Mouse (Mus musculus) monocyte, adult 2 months (primary cell): Measurements from ENCODE around the gene Cbln4.

Source experiments
- DNase-seq, 2 experiments: peaks; one replicate each; pipeline ENCODE4 v3.0.0; 2022; ENCODE audit warnings: low spot score in 2 of 2, low read depth in 1 of 2

The Cbln4 gene

DNA sequence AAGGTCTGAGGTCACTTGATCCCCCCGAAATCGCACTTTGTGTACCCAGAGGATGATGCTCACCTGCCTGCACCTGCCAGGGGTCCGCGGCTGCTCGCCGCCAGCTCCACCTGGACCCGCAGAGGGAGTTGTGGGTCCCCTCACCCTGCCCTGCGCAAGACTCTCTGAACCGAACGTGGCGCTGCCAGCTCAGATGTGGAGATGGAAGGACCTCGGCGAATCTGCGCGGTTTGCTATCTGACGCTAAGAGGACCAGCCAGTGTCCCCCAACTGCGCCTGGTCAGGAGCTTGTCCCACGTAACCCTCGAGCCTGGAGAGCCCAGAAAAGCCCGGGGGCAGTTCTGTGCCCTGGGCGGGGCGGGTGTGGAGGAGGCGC is at the start of gene Cbln4:
Gene Cbln4, minus strand, starts transcription at position 232 of the 376 bp plus-strand sequence.
- DNase-seq: no peak

GRCm38 (mm10) chr2:172078596-172078995 is 35.3 kb upstream of the Cbln4 start:
- no peak for DNase-seq

DNA sequence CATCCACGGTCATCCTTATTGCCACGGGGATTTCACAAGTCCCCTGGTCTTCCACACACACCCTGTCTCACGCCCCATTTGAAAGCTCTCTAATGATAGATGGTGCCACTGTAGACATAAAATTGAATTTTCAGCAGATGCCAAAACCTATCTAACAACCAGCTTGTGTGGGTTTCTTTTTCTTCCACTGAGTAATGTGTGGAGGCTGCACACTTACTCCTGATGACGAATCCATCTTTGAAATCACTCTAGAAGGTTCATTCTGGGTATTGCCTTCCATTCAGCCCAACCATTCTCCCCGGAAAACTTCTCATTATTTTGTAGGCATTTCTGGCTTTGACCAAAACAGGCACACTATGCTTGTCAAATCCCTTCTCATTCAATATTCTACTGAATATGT is 33.0 kb upstream of the Cbln4 start:
- DNase-seq: no peak

GRCm38 (mm10) chr2:172062876-172063275 is 19.6 kb upstream of the Cbln4 start:
- DNase-seq: no peak

DNA sequence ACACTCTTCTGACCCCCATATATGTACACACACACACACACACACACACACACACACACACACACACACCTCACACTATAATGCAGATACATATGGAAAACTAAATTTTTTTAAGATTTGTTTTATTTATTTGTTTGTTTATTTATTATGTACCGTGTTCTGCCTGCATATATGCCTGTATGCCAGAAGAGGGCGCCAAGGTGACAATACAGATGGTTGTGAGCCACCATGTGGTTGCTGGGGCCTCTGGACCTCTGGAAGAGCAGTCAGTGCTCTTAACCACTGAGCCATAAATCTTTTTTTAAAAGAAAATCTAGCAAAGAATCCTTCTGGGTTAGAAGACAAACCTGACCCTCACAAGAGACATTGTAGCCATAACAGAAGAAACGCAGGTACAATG is 16.5 kb upstream of the Cbln4 start:
- no peak for DNase-seq

GRCm38 (mm10) chr2:172058936-172059665 is 15.8 kb upstream of the Cbln4 start:
- no peak for DNase-seq

- DNase-seq: no peak
These were observed 2.7 kb upstream of the Cbln4 start for GRCm38 (mm10) chr2:172046002-172046401.

DNA sequence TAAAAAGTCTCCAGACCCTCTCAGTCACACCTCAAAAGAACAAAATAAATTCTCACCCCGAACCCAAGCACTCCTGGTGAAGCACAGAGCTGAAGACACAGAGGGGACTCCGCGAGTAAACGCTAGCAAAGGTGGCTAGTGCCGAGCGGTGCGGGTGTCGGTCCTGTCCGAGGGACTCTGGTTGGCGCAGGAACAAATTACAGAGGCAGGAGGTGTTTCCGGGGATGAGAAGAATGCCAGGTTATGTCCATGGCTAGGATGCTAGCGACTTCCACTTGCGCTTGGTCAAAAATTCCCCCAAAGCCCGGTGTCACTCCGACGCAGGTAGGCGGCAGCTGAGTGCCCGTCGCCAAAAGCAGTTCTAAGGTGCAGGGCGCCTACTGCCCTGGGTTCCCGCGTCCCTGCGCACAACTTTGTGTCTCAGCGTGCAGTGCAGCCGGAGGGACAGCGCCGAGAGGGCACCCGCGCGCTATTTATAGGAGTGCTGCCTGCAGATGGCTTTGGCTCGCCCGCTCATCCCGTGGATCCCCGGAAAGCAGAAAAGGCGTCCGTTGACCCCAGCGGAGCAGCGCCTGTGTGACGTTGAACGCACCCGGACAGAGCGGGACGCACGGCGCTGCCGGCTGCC is 545 bp downstream of the Cbln4 start:
- DNase-seq: no peak

GRCm38 (mm10) chr2:172042125-172042524 is 1.1 kb downstream of the Cbln4 start:
- no peak for DNase-seq

DNA sequence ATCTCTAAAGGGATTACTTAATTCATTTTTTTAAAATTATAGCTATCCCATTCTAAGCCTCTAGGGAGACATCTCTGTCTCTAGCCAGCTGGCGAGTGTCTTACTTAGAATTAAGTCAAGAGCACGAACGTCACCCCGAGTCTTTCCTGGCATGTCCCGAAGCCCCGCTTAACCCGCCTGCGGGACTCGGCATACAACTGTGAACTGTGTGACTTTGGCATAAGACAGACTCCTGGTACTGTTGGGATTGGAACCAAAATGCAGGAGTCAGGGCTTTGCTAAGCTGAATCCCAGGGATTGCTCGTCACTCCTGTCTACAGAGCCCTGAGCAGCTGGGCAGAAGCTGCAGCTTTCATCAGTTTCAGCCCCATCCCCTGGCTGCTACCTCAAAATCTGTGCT is 2.4 kb downstream of the Cbln4 start:
- no peak for DNase-seq

GRCm38 (mm10) chr2:172039601-172040000 is 3.7 kb downstream of the Cbln4 start:
- DNase-seq: no peak

DNA sequence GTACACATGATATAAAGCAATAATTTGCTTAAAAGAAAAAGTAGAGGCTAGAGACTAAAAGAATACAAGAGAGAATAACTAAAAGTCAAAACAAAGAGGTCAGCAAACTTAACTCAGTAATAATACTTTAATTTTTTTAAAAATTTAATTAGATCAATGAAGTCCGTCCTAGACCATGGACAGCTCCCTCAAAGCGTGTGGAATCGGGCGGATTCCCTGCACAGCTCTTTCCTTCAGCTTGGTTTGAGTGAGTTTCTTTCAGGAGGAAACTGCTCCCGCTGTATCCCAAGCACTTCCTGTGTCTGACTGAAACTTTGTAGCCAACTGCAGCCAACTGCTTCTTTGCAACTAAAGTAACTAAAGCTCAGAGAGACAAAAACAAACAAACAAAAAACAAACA is 9.0 kb downstream of the Cbln4 start:
- no peak for DNase-seq

GRCm38 (mm10) chr2:172025459-172026130 is 17.7 kb downstream of the Cbln4 start:
- no peak for DNase-seq

- no peak for DNase-seq
These were observed 36.5 kb downstream of the Cbln4 start for GRCm38 (mm10) chr2:172006726-172007125.

DNA sequence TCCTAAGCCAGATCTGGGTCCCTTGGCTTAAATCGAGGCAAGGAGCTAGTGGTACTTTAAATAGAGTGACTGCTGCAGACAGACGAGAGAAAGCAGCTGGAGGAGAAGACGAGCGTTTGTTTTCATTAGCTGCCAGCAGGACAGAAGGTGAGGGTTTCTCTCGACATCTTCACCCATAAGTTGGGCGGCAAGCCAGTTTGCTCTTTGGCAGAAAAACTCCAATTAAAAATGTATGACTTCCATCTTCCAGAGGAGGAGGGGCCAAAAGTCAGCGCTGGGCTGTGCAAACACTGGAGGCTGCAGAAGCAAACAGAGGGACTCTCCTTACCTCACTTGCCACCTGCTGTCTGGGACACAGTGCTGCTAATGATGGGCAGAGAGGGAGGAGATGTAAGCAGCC is 37.3 kb downstream of the Cbln4 start:
- DNase-seq: no peak

- DNase-seq: no peak
These were observed 39.0 kb downstream of the Cbln4 start for GRCm38 (mm10) chr2:172004029-172004984.

DNA sequence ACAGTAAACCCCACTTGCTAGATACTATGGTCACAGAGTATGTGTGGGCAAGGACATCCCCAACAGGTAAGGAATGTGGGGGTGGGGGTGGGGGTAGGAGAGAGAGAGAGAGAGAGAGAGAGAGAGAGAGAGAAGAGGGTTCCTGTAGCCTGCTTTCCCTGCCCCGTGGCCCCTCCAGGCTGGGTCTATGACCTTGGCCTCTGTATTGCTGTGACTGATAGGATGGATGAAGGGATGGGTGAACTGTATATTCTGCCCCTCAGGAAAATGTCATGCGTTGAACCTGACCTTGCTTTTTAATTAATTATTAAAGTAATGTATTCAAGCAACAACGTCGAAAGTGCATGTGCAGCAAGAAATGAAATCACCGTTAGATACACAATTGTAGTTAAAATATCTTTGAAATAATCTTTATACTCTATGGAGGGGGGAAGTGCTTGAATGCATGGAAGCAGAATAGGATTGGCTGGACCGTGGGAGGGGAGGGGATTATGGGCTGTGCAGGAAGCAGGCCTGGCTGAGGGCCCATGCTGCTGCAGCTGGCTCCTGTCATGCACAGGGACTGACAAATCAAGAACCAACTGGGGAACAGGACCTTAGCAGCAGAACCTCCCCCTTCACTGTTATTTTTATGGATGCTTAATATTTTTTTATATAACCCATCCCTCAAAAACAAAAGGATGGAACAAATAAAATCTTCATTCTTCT is 46.1 kb downstream of the Cbln4 start:
- no peak for DNase-seq

- no peak for DNase-seq
These were observed 48.4 kb downstream of the Cbln4 start for GRCm38 (mm10) chr2:171994861-171995260.

DNA sequence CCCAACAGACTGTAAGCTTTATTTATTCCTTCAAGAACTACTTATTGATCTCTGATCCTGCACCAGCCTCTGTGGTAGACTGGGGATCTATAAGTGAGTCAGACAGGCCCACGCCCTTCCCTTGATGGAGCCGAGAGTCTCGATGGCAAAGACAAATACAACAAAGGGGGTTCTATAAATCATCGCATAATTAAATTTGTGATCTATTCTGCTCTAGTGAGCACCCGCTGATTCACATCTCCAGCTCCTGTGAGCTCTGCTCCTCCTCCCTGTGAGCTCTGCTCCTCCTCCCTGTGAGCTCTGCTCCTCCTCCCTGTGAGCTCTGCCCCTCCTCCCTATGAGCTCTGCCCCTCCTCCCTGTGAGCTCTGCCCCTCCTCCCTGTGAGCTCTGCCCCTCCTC is 49.0 kb downstream of the Cbln4 start:
- no peak for DNase-seq

- no peak for DNase-seq
These were observed 56.6 kb downstream of the Cbln4 start for GRCm38 (mm10) chr2:171986686-171987085.
